Mouse (Mus musculus) adrenal gland, postnatal 36 days (tissue): ENCODE data around the gene Per1. TPM values are rescaled to one million over a fixed set of nuclear protein-coding genes. Genes with fewer than 3 reads are reported as not detected.
A peak's percentile ranks its signal among the peaks of the same experiment; 100 is the strongest.

ENCODE experiments used
- DNase-seq, 2 experiments: peaks; one replicate each; pipeline ENCODE4 v3.0.0; 2021; ENCODE audit warnings: mixed read lengths in 1 of 2
- total RNA-seq, 2 experiments: library from RNA; stranded (reverse); gene quantifications; 2 replicates each; pipeline ENCODE4 v1.2.3; 2021

Gene Per1
- total RNA-seq, 2 experiments from 2014 or later = 112 to 153 TPM

GRCm38 (mm10) chr11:69099177-69099914, 4.3 kb downstream of the Per1 start:
- peak; percentile 81 to 83 for DNase-seq

GRCm38 (mm10) chr11:69099915-69100345, 4.9 kb downstream of the Per1 start:
- DNase-seq = peak; percentile 98

- DNase-seq = no peak
Observed at GRCm38 (mm10) chr11:69100639-69101360, 5.8 kb downstream of the Per1 start.

DNA sequence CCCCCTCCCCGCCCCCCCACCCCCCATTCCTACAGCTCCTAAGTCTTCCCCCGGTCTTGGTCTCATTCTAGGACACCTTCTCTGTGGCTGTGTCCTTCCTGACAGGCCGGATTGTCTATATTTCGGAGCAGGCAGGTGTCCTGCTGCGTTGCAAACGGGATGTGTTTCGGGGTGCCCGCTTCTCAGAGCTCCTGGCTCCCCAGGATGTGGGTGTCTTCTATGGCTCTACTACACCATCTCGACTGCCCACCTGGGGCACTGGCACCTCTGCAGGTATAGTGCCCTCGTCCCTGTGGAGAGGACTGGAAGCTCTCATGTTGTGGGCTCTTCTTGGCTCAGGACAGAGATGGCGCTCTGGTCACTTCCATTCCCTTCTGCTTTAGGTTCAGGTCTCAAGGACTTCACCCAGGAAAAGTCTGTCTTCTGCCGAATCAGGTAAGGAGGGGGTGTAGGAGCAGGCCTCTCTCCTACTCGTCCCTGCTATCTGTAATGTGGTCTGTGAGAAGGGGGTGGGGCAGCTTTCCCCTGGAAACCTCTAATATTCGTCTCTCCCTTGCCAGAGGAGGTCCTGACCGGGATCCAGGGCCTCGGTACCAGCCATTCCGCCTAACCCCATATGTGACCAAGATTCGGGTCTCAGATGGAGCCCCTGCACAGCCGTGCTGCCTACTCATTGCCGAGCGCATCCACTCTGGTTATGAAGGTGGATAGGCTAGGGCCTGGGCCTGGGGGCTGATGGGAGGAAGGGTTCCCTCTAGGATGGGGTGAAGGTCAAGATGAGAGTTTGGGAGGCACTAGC, 6.8 kb downstream of the Per1 start:
- no peak for DNase-seq

DNA sequence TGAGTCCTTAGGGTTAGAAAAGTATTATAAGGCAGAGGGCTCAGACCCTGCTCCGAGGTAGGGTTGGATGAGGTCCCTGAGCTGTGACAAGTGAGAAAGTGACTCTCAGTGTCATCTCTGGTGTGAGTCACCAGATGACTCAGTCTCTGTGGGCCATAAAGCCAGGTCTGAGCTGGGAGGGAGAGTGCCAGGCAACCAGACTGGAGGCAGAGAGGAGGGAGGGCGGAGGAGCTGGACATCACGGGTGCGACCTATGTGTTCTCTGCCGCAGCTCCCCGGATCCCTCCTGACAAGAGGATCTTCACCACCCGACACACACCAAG, 7.3 kb downstream of the Per1 start:
- peak; percentile 80 to 83 for DNase-seq

GRCm38 (mm10) chr11:69103121-69103520, 8.1 kb downstream of the Per1 start:
- DNase-seq = no peak

GRCm38 (mm10) chr11:69103531-69104435, 8.8 kb downstream of the Per1 start:
- DNase-seq = no peak

DNA sequence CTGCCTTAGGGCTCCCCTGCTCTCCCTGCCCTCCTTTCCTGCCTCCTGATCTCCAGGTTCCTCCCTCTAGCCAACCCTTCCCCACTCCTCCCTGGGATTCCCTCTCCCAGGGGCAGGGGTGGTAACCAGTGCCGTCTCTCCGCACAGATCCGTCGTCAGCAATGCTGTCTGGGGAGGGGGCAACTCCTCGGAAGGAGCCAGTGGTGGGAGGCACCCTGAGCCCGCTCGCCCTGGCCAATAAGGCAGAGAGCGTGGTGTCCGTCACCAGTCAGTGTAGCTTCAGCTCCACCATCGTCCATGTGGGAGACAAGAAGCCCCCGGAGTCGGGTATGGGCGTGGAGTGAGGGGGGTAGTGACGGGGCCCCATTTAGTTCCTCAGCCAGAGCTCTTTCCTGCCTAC, 9.5 kb downstream of the Per1 start:
- DNase-seq = no peak

- DNase-seq = no peak
Observed at GRCm38 (mm10) chr11:69105227-69105626, 10.2 kb downstream of the Per1 start.

- DNase-seq = no peak
Observed at GRCm38 (mm10) chr11:69105796-69106195, 10.8 kb downstream of the Per1 start.

- DNase-seq = no peak
Observed at GRCm38 (mm10) chr11:69106299-69106698, 11.3 kb downstream of the Per1 start.

- no peak for DNase-seq
Observed at GRCm38 (mm10) chr11:69106842-69107241, 11.8 kb downstream of the Per1 start.

- DNase-seq = no peak
Observed at GRCm38 (mm10) chr11:69107676-69108075, 12.7 kb downstream of the Per1 start.

- DNase-seq = no peak
Observed at GRCm38 (mm10) chr11:69108223-69108622, 13.2 kb downstream of the Per1 start.

- no peak for DNase-seq
Observed at GRCm38 (mm10) chr11:69109032-69109900, 14.2 kb downstream of the Per1 start.

GRCm38 (mm10) chr11:69110319-69111046, 15.5 kb downstream of the Per1 start:
- DNase-seq = peak; percentile 93 to 94

GRCm38 (mm10) chr11:69111051-69111810, 16.2 kb downstream of the Per1 start:
- DNase-seq = no peak

DNA sequence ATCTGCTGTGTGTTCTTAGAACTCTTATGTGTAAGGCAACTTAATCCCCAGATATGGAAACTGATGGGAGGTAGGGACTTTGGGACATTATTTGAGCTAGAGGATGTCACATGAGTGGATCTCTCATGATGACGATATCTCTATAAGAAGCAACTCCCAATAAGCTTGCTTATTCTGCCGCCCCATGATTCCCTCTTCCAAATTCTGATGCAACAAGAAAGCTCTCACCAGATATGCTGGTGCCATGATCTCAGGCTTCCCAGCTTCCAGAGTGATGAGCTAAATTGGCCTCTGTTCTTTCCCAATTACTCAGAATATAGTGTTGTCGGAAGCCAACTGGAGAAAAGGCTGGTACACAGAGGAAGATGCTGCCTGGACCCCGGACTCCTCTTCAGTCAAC, 16.8 kb downstream of the Per1 start:
- no peak for DNase-seq

- DNase-seq = no peak
Observed at GRCm38 (mm10) chr11:69114018-69114417, 19.0 kb downstream of the Per1 start.
